Mouse (Mus musculus) cerebellum, adult 8-10 months (tissue): ENCODE results near the gene A430078G23Rik.
"Not testable (repeated sequence)": the region's sequence is repeated elsewhere in the genome, so short reads cannot be mapped to it uniquely, and the experiment has no call there.

Source experiments
- DNase-seq: peaks from one replicate; pipeline ENCODE4 v3.0.0; 2022

The A430078G23Rik gene

GRCm38 (mm10) chr8:3353189-3353810, at the start of gene A430078G23Rik:
Gene A430078G23Rik, plus strand, starts transcription at chr8:3353415.
- no peak for DNase-seq

- DNase-seq = not testable (repeated sequence)
Measured at GRCm38 (mm10) chr8:3308205-3308800, 44.9 kb upstream of the A430078G23Rik start.

- no peak for DNase-seq
Measured at GRCm38 (mm10) chr8:3309636-3310035, 43.6 kb upstream of the A430078G23Rik start.

- DNase-seq = no peak
Measured at GRCm38 (mm10) chr8:3311482-3311881, 41.7 kb upstream of the A430078G23Rik start.

- DNase-seq = not testable (repeated sequence)
Measured at GRCm38 (mm10) chr8:3313417-3313816, 39.8 kb upstream of the A430078G23Rik start.

- no peak for DNase-seq
Measured at GRCm38 (mm10) chr8:3313843-3314242, 39.4 kb upstream of the A430078G23Rik start.

GRCm38 (mm10) chr8:3314345-3314744, 38.9 kb upstream of the A430078G23Rik start:
- no peak for DNase-seq

- no peak for DNase-seq
Measured at GRCm38 (mm10) chr8:3316585-3316984, 36.6 kb upstream of the A430078G23Rik start.

GRCm38 (mm10) chr8:3319267-3319666, 33.9 kb upstream of the A430078G23Rik start:
- DNase-seq = not testable (repeated sequence)

GRCm38 (mm10) chr8:3324253-3324652, 29.0 kb upstream of the A430078G23Rik start:
- DNase-seq = no peak

- no peak for DNase-seq
Measured at GRCm38 (mm10) chr8:3327056-3327455, 26.2 kb upstream of the A430078G23Rik start.

- no peak for DNase-seq
Measured at GRCm38 (mm10) chr8:3327538-3328245, 25.5 kb upstream of the A430078G23Rik start.

- peak; percentile 37 for DNase-seq
Measured at GRCm38 (mm10) chr8:3330662-3331061, 22.6 kb upstream of the A430078G23Rik start.

GRCm38 (mm10) chr8:3331692-3332091, 21.5 kb upstream of the A430078G23Rik start:
- DNase-seq = no peak

GRCm38 (mm10) chr8:3335881-3336280, 17.3 kb upstream of the A430078G23Rik start:
- DNase-seq = no peak

- peak; percentile 30 for DNase-seq
Measured at GRCm38 (mm10) chr8:3336658-3337524, 16.3 kb upstream of the A430078G23Rik start.

- not testable (repeated sequence) for DNase-seq
Measured at GRCm38 (mm10) chr8:3337525-3337824, 15.7 kb upstream of the A430078G23Rik start.

GRCm38 (mm10) chr8:3337971-3338370, 15.2 kb upstream of the A430078G23Rik start:
- no peak for DNase-seq

- DNase-seq = not testable (repeated sequence)
Measured at GRCm38 (mm10) chr8:3340711-3341110, 12.5 kb upstream of the A430078G23Rik start.

GRCm38 (mm10) chr8:3345337-3345736, 7.9 kb upstream of the A430078G23Rik start:
- DNase-seq = no peak

GRCm38 (mm10) chr8:3346691-3347413, 6.4 kb upstream of the A430078G23Rik start:
- no peak for DNase-seq

- DNase-seq = no peak
Measured at GRCm38 (mm10) chr8:3348142-3348823, 4.9 kb upstream of the A430078G23Rik start.
